Mouse (Mus musculus) brain, embryonic 18.5 days (tissue): Measurements from ENCODE around the gene Trpc1.
A peak's percentile ranks its signal among the peaks of the same experiment; 100 is the strongest.

Experiments used
- DNase-seq: peaks from one replicate; pipeline ENCODE4 v3.0.0-alpha.2; 2012; ENCODE audit warnings: low read depth, low spot score

Trpc1 gene

DNA sequence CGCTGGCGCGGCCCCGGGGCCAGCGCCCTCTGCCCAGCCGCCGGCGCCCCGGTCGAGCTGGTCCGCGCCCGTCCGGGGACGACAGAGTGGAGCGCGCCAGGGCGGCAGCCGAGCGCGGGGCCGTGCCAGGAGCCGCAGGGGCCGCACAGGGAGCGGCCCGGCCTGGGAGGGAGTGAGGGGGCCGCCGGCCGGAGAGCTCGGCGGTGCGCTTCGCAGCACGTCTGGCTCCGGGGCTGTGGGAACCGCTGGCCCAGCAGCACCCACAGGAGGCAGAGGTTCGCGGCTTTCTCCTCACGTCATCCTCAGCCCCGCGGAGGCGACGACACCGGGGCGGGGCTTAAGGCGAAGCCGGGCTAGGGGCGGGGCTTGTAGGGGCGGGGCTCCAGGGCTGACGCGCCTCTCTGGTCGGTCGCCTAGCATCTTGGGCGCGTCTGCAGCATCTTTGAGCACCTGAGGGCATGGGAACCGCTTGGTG lies at the start of gene Trpc1:
Gene Trpc1, minus strand, starts transcription at position 339 of the 475 bp plus-strand sequence.
- peak; percentile 59 for DNase-seq

DNA sequence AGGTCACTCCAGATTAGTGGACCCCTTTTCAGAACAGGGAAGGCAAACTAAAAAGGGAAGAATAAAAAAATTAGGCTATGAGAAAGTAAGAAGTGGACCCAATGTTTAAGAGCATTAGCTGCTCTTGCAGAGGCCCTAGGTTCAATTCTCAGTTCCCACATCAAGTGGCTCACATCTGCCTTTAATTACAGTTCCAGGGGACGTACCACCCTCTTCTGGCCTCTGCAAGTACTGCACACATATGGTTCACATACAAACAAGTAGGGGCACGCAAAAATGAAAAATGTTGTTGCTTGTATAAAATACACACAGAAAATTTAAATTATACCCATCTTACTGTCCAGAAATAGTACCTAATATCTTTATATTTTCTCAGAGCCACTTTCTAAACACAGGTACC lies 46.1 kb upstream of the Trpc1 start:
- no peak for DNase-seq

DNA sequence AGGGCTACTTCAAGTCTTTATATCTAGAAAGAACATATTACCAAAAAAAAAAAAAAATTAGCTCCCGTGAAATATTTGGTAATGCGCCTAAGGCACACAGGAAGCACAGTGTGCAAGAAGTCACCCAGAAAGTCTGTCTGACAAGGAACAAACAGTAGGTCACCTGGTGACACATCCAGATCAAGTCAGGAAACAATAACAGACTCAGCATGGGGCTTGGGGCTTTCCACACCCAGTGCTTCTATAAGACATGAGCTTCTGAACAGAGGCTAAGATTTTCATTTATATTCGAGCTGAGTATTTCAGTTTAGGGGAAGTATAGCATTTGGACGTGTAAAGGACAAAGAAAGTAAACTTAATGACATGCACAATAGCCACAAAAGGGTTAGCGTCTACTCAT lies 45.7 kb upstream of the Trpc1 start:
- DNase-seq = no peak

DNA sequence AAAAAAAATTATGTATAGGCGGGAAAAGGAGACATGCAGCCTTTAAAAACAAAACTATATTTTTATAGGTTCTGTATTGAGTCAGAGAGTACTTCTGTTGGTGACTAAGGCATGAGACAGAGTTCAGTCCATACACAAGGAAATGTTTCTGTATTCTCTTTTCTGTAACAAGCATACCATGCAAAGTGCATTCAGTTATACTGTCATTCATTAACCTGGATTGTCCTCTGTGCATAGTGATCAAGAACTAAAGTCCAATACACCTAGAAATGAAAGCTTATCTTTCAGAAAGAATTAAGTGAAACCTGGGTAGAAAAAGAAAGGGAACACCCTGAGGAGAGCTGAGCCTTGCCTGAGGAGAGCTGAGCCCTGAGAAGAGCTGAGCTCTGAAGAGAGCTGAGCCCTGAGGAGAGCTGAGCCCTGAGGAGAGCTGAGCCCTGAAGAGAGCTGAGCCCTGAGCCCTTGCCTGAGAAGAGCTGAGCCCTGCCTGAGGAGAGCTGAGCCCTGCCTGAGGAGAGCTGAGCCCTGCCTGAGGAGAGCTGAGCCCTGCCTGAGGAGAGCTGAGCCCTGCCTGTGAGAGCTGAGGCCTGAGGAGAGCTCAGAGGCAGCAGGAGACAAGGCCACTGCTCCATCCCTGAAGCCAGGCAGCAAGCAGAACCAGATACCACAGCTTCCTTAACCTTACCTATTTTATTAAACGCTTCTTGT lies 45.1 kb upstream of the Trpc1 start:
- DNase-seq = no peak

DNA sequence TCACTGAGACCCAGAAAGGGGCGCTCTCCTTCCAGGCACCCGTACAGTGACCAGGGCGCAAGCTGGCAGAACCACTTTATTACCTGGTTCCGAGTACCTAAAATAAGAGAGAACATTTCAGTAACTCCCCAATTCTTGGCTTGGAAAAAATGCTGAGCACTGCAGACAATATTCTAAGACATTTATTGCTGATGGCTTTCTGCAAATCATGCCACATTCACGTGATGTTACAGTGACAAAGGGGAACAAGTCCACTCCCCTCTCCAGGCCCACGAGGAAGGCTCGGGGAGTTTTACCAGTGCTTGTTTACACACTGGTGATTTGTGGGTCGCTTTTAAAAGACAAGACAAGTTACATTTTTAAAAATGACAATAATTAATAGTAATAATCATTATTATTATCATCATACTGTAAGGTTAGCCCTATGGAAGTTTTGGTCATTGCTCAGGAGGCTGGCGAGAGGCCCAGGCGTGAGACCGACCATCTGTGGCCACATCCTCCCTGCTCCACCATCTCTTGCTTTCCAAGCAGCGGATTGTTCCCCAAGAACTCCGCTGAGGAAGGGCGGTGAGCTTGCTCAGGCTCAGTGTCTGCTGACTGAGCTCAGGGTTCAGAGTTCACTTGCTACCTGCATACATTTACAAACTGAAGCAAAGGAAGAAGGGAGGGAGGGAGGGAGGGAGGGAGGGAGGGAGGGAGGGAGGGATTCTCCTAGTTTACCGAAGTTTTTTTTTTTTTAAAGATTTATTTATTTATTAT lies 44.0 kb upstream of the Trpc1 start:
- no peak for DNase-seq

DNA sequence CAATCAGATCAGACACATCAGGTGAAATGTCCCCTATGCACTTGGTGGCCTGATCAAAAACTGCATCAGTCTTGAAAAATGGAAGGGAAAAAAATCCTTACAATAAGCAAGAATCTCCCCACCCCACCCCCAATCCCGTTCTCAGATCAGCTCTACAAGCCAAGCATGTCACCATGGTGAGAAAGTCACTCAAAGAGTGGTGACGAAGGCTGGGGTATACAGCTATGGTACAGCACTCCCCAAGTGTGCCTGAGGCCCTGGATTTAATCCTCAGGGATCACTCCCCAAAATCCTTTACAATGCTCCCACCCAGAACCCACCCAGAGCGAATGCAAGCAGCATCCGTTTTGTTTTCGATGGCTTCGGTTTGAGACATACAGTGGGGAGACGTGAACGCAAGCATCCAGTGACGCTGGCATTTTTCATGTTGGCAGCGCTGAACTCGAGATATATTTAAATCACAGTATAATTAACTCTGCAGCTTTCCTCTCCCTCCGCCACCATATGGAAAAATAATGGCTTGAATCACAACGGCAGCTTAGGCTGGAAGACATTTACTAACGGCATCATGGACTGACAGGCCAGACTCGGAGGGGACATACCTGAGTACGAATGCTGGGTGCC lies 34.8 kb upstream of the Trpc1 start:
- DNase-seq = peak; percentile 30

DNA sequence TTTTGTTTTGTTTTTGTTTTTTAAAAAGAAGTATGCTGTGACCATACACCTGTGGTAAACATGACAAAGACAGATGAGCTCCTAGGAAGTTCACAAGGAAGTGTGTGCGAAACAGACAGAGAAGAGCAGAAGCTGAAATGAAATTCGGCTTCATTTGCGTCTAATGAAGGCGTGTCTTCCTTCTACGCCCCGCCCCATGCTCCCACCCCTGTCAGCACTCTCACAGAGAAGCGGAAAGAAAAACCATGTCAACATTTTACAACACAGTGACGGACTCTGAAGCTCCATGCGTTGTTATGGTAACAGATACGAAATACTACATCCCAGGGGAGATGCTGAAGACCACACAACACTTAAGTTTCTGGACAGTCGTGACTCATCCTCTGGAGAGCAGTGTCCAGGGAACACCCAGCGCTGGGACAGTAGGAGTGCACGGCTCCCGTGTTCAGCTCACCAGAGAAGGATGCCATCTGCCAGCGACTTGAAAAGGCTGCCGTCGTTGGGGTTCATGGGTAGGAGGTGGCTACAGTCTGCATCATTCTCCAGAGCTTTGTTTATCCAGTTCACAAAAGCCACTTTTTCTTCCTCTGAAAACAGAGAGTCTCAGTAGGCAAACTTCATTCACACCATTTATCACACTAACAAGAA lies 33.6 kb upstream of the Trpc1 start:
- DNase-seq = no peak

DNA sequence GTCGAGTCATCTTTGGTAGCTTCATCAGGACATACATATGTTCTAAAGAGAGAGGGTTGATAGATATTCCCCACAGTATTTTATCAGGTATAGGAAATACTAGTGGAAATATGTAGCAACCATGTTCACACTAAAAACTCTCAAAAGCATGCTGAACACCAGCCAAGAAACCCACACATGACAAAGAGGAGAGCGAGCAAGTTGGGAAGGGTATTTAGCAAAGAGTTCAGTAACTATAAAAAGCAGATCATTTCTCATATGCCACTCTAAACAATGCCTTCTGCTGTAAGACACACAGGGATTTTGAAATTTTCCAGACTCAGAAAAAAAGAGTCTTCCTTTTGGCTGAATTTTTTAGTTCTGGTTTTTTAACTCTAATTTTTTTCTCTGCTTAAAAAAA lies 21.5 kb upstream of the Trpc1 start:
- DNase-seq = no peak

DNA sequence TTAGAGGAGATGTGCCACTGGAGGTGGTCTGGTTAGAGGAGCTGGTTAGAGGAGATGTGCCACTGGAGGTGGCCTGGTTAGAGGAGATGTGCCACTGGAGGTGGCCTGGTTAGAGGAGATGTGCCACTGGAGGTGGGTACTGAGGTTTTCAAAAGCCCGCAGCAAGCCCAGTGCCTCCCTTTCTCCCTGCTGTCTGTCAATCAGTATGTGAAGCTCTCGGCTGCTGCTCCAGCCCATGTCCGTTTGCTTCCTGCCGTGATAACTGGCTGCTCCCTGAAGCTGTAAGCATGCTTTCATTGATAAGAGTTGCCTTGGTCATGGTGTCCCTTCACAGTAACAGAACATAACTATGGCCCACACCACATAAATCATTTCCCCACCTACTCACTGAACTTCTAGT lies 13.0 kb upstream of the Trpc1 start:
- no peak for DNase-seq

DNA sequence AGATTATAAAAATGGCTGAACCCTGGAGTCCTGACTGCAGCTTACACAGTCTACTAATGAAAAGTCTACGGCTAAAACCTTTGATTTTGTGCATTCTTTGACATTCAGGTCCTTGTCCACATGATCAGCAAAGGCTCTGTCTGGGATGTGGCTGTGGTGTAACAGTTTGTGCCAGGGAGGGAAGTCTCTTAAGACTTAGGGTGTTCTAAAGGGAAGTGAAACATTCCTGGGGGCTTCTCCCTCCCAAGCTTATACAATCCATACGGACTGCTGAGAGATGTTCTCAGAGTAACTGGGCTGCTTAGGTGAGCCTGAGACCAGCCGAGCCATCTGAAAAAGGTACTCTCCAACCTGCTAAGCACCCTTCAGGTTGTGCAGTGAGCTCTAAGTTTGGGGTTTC lies 12.1 kb upstream of the Trpc1 start:
- no peak for DNase-seq

DNA sequence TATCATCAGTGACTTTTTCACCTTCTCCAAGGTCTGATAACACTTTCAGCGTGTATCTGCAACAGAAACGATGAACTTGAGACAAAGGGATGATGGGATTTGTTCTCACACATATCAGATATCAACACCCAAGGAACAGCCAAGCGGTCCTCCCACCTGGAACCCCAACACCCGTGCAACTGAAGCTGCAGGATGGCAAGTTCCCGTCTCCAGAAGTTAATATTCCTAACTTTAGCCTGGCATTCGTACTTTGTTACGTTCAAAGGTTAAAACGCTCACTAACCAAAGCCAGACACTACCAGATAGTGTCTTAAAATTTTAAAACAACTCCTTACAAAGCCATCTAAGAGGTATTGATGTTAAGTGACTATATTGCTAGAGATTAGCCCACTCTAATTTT lies 11.2 kb upstream of the Trpc1 start:
- no peak for DNase-seq

DNA sequence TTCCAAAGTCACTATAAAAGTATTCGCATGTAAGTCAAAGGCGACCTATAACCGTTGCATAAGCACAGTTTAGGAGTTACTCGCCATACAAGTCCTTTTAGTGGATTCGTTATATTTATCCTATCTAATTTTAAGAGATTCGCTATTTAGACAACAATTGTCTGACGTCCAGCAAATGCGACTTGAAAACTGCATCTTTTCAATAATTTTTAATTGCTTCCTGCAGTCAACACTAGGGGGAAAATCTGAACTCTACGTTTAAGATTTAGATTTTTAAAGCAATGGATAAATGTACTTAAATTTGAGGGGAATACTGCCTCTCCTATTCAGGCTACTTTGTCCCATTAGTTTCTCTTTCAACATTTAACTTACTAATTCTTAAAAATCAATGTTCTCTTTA lies 571 bp upstream of the Trpc1 start:
- no peak for DNase-seq

DNA sequence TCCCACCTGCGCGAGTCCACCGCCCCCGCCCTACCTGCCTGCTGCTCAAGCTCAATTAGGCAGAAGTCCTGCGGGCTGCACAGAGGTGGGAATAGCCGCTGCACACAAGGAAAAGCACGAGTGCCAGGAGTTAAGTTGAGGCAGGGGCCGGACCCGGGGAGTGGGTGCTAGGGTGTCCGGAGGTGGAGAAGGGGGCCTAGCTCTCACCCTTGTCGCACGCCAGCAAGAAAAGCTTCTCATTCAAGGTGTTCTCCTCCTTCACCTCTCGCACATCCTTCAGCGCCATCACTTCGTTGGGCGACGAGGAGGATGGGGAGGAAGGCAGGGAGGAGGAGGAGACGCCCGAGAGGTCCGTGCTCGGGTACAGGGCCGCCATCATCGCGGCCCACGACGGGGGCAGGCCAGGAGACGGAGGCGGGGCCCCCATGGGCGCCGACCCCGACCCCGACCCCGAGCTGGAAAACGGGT lies 680 bp downstream of the Trpc1 start:
- DNase-seq = no peak

DNA sequence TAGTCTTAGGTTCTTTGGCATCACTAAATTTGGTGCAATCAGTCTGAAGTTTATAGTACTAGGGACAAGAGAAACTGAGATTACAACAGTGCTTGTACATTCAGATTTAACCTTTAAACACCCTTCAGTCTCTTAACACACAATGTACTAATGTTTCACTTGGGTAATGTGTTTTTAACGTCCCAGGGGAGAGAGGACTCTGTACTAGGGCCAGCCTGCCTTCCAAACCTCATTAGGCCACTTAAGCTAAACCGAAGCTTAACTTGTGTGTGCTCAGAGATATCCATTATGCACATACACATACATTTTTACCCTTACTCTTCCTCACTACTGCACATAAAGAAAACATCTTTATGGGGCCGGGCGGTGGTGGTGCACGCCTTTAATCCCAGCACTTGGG lies 2.9 kb downstream of the Trpc1 start:
- DNase-seq = no peak

DNA sequence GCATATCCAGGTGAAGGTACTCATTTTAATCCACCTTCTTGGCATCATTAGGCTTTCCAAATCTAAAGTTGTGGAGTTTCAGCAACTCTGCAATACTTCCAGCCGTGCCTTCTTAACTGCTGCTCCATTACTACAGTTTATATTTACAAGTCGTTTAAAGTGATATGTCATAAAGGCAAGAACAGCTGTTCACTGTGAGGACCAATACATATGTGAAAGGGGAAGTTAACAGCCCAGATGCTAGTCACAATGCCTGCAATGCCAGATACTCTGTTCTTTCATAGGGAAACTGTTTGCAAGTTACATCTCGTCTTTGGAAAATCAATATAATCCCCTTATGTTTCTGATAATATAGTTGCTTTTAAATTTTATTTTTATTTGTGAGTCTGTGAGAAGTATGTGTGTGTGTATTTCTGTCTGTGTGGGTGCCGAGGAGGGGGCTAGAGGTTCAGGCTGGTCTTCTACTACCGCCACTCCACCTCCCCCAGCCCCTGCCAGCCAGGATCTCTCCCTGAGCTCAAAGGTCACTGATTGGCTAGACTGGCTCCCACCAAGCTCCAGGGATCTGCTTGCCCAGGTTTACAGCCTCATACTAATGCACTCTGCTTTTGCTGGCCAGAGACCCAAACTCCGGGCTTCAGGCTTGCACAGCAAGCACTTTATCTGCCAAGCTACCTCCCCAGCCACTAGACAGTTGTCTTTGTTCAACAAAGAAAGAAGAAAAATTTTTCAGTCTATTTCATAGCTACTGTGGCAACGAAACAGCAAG lies 5.1 kb downstream of the Trpc1 start:
- DNase-seq = no peak

DNA sequence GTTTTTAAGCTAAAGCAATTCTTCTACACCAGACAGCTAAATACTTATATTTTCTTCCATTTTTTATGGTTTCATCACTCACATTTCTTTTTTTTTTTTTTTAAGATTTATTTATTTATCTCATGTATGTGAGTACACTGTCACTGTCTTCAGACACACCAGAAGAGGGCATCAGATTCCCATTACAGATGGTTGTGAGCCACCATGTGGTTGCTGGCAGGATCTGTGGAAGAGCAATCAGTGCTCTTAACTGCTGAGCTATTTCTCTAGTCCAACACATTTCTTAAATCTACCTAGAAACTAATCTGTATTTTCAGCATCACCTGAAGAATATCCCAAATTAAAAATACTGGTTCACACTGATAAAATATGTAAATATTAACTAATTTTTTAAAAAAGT lies 13.9 kb downstream of the Trpc1 start:
- no peak for DNase-seq

DNA sequence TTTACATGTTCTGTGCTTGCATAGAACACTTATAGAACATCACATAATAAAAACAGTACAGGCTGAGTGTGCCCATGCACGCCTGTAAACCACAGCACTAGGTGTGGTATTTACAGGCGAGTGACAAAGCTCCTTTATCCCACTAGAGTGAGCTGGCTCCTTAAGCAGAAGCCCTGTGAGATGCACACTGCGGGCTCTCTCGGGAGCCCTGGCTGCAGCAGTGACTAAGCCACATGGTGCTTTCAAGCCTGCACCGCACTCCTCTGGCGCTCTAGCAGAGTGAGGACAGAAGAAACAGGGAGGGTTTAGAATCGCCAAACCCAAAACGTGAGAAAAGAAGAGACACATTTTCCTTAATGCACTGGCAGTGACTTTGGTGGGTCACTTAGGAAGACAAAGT lies 37.6 kb downstream of the Trpc1 start:
- DNase-seq = no peak

DNA sequence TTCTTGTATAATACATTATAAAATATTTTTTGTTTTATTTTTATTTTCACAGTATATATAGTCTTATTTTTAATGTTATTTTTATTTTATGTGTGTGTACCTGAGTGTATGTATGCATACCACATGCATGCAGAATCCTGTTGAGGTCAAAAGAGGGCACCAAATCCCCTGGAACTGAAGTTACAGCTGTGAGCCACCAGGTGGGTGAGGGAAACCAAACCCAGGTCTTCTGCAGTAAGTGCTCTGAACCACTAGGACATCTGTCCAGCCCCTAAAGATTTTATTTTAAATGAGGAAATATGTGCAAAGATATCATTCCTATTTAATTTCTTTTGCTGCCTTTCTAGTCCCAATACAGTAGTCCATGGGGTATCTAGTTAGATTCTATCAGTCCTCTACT lies 41.2 kb downstream of the Trpc1 start:
- DNase-seq = no peak

DNA sequence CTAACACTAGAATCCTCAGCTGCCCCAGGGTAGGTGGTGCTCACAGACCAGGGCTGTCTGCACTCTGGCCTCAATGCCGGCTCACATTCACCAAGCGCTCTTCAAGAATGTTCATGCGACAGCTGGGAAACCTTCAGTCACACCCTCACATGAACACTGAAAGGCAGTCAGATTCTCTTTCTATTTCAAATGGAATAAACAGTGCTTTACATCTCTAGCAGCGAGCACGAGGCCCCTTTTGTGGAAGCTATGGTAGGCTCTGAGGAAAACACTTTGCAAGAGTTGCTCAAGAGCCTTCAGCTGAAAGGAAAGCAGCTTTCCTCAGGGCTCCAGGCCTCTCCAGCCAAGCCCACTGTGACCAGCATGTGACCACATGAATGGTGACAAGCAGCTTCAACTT lies 44.8 kb downstream of the Trpc1 start:
- DNase-seq = no peak

DNA sequence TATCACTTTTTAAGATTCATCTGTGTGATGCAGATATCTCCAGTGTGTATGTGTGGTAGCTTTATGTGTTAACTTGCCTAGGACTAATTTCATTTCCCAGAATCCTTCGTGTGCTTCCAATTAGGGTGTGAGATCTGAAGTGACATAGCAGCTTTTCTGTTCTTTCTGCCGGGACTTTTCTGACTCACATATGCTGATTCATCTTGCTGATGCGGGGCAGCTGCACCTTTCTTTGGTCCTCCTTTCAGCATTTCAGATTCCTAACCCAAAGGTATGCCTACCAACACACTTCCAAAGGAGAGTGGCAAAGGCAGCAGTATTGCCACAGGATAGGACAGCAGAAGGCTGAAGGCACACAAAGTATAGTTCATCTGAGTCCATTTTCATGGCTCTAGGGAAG lies 46.1 kb downstream of the Trpc1 start:
- DNase-seq = no peak

DNA sequence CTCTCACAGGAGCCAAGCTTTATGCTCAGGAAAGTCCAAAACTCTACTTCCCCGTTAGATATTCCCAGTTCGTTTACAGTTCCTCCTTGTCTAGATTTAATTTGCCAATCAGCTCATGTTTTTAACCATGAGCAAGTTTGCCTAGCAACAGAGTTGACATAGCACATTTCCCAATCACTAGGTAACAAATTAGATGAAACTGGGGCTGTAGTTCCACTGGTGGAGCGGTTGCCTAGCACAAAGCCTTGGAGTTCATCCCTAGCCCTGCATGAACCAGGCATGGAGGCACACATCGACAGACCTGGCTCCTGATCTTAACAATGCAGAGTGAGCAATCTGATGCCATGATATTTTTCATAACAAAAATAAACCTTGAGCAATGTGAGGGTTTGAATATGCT lies 50.9 kb downstream of the Trpc1 start:
- no peak for DNase-seq
